Mouse (Mus musculus): ENCODE measurements around the gene Hemk1. TPM values are rescaled to one million over a fixed set of nuclear protein-coding genes. Genes with fewer than 3 reads are reported as not detected.

The Hemk1 gene
- polyA plus RNA-seq, 1 experiment = 14.0 TPM

GRCm38 (mm10) chr9:107297658-107298057 lies 40.5 kb downstream of the Hemk1 start:
- Histone ChIP-seq H3K27ac (ENCODE audit: insufficient read depth, low read length) (no peak overlapping the region), H3K4me1 (ENCODE audit: control insufficient read depth, insufficient read depth, low read length) (peaks cover 2% of the 10 kb centered on the region; the same call in 1 of the 2 replicates), H3K4me3 (ENCODE audit: insufficient read depth, low read length) (peak overlapping the region; percentile 65)
- TF ChIP-seq CTCF (IDR thresholded peaks at IDR 0.05; ENCODE audit: borderline replicate concordance, insufficient read depth, low read length) (no peak), POLR2A (IDR thresholded peaks at IDR 0.05; ENCODE audit: low read depth, low read length) (no peak)

GRCm38 (mm10) chr9:107297059-107297458 lies 41.1 kb downstream of the Hemk1 start:
- TF ChIP-seq CTCF (IDR thresholded peaks at IDR 0.05; ENCODE audit: borderline replicate concordance, insufficient read depth, low read length) (no peak), POLR2A (IDR thresholded peaks at IDR 0.05; ENCODE audit: low read depth, low read length) (no peak)
- H3K4me3 ChIP-seq (ENCODE audit: insufficient read depth, low read length) = peak overlapping the region; percentile 65
- peaks cover 2% of the 10 kb centered on the region; the same call in 1 of the 2 replicates for H3K4me1 ChIP-seq (ENCODE audit: control insufficient read depth, insufficient read depth, low read length)
- peak overlapping the region; percentile 62 for H3K27ac ChIP-seq (ENCODE audit: insufficient read depth, low read length)

- peak overlapping the region; percentile 62 for H3K27ac ChIP-seq (ENCODE audit: insufficient read depth, low read length)
- peaks cover 2% of the 10 kb centered on the region; the same call in 1 of the 2 replicates for H3K4me1 ChIP-seq (ENCODE audit: control insufficient read depth, insufficient read depth, low read length)
- peak overlapping the region; percentile 65 for H3K4me3 ChIP-seq (ENCODE audit: insufficient read depth, low read length)
- TF ChIP-seq POLR2A (IDR thresholded peaks at IDR 0.05; ENCODE audit: low read depth, low read length) (peak; percentile 76; the same call in 1 of the 2 replicates), CTCF (IDR thresholded peaks at IDR 0.05; ENCODE audit: borderline replicate concordance, insufficient read depth, low read length) (no peak)
These were observed 41.6 kb downstream of the Hemk1 start for GRCm38 (mm10) chr9:107296501-107296965.

- Histone ChIP-seq H3K27ac (ENCODE audit: insufficient read depth, low read length) (peak overlapping the region; percentile 59), H3K4me3 (ENCODE audit: insufficient read depth, low read length) (peak overlapping the region; percentile 36), H3K4me1 (ENCODE audit: control insufficient read depth, insufficient read depth, low read length) (peaks cover 2% of the 10 kb centered on the region; the same call in 1 of the 2 replicates)
- TF ChIP-seq POLR2A (IDR thresholded peaks at IDR 0.05; ENCODE audit: low read depth, low read length) (no peak), CTCF (IDR thresholded peaks at IDR 0.05; ENCODE audit: borderline replicate concordance, insufficient read depth, low read length) (no peak)
These were observed 42.1 kb downstream of the Hemk1 start for GRCm38 (mm10) chr9:107296041-107296440.

GRCm38 (mm10) chr9:107296016-107296040 lies 42.3 kb downstream of the Hemk1 start, which contains the start of gene Cish:
TSS of gene Cish (plus strand) at chr9:107296026.
- TF ChIP-seq POLR2A (IDR thresholded peaks at IDR 0.05; ENCODE audit: low read depth, low read length) = no peak
- TF ChIP-seq CTCF (IDR thresholded peaks at IDR 0.05; ENCODE audit: borderline replicate concordance, insufficient read depth, low read length) = no peak
- H3K4me1 ChIP-seq (ENCODE audit: control insufficient read depth, insufficient read depth, low read length) = peaks cover 2% of the 10 kb centered on the region; the same call in 1 of the 2 replicates
- H3K4me3 ChIP-seq (ENCODE audit: insufficient read depth, low read length) = peak within 1 kb of the TSS; percentile 65
- peak within 1 kb of the TSS; percentile 62 for H3K27ac ChIP-seq (ENCODE audit: insufficient read depth, low read length)

- no peak for TF ChIP-seq CTCF (IDR thresholded peaks at IDR 0.05; ENCODE audit: borderline replicate concordance, insufficient read depth, low read length)
- TF ChIP-seq POLR2A (IDR thresholded peaks at IDR 0.05; ENCODE audit: low read depth, low read length) = no peak
- Histone ChIP-seq H3K4me1 (ENCODE audit: control insufficient read depth, insufficient read depth, low read length) (peaks cover 2% of the 10 kb centered on the region; the same call in 1 of the 2 replicates), H3K27ac (ENCODE audit: insufficient read depth, low read length) (peak overlapping the region; percentile 59), H3K4me3 (ENCODE audit: insufficient read depth, low read length) (no peak overlapping the region; the same call in 1 of the 2 replicates)
These were observed 42.5 kb downstream of the Hemk1 start for GRCm38 (mm10) chr9:107295616-107296015.

- H3K4me1 ChIP-seq (ENCODE audit: control insufficient read depth, insufficient read depth, low read length) = peaks cover 2% of the 10 kb centered on the region; the same call in 1 of the 2 replicates
- H3K4me3 ChIP-seq (ENCODE audit: insufficient read depth, low read length) = no peak overlapping the region
- TF ChIP-seq CTCF (IDR thresholded peaks at IDR 0.05; ENCODE audit: borderline replicate concordance, insufficient read depth, low read length) = peak; percentile 82
- no peak for TF ChIP-seq POLR2A (IDR thresholded peaks at IDR 0.05; ENCODE audit: low read depth, low read length)
- H3K27ac ChIP-seq (ENCODE audit: insufficient read depth, low read length) = no peak overlapping the region
These were observed 43.9 kb downstream of the Hemk1 start for GRCm38 (mm10) chr9:107294249-107294648.

- 0 out of 2 replicates have a peak, but pooled peaks cover 2% of the 10 kb centered on the region for H3K4me1 ChIP-seq (ENCODE audit: control insufficient read depth, insufficient read depth, low read length)
- H3K27ac ChIP-seq (ENCODE audit: insufficient read depth, low read length) = no peak overlapping the region
- H3K4me3 ChIP-seq (ENCODE audit: insufficient read depth, low read length) = no peak overlapping the region
- TF ChIP-seq CTCF (IDR thresholded peaks at IDR 0.05; ENCODE audit: borderline replicate concordance, insufficient read depth, low read length) (peak; percentile 76), POLR2A (IDR thresholded peaks at IDR 0.05; ENCODE audit: low read depth, low read length) (no peak)
These were observed 47.3 kb downstream of the Hemk1 start for GRCm38 (mm10) chr9:107290897-107291296.

GRCm38 (mm10) chr9:107289211-107290076 lies 48.7 kb downstream of the Hemk1 start, which contains the start of gene Mapkapk3:
TSS of gene Mapkapk3 (minus strand) at chr9:107289877.
- Histone ChIP-seq H3K27ac (ENCODE audit: insufficient read depth, low read length) (peak within 1 kb of the TSS; percentile 63), H3K4me1 (ENCODE audit: control insufficient read depth, insufficient read depth, low read length) (no peaks in the 10 kb centered on the region; the same call in 1 of the 2 replicates), H3K4me3 (ENCODE audit: insufficient read depth, low read length) (peak within 1 kb of the TSS; percentile 64)
- TF ChIP-seq POLR2A (IDR thresholded peaks at IDR 0.05; ENCODE audit: low read depth, low read length) (peak; percentile 64), CTCF (IDR thresholded peaks at IDR 0.05; ENCODE audit: borderline replicate concordance, insufficient read depth, low read length) (no peak)

- TF ChIP-seq CTCF (IDR thresholded peaks at IDR 0.05; ENCODE audit: borderline replicate concordance, insufficient read depth, low read length) (no peak), POLR2A (IDR thresholded peaks at IDR 0.05; ENCODE audit: low read depth, low read length) (peak; percentile 40; the same call in 1 of the 2 replicates)
- peak overlapping the region; percentile 64 for H3K4me3 ChIP-seq (ENCODE audit: insufficient read depth, low read length)
- H3K4me1 ChIP-seq (ENCODE audit: control insufficient read depth, insufficient read depth, low read length) = no peaks in the 10 kb centered on the region; the same call in 1 of the 2 replicates
- H3K27ac ChIP-seq (ENCODE audit: insufficient read depth, low read length) = peak overlapping the region; percentile 63; the same call in 1 of the 2 replicates
These were observed 49.4 kb downstream of the Hemk1 start for GRCm38 (mm10) chr9:107288711-107289110.

Data from embryonic fibroblast, embryonic 13.5 days (primary cell).